Mouse (Mus musculus): ENCODE results near the gene Ccdc28b.
A peak's percentile ranks its signal among the peaks of the same experiment; 100 is the strongest.

The Ccdc28b gene

GRCm38 (mm10) chr4:129622803-129623535, 778 bp downstream of the Ccdc28b start:
- DNase-seq (ENCODE audit: low spot score) = no peak

GRCm38 (mm10) chr4:129622120-129622802, 1.5 kb downstream of the Ccdc28b start:
- DNase-seq (ENCODE audit: low spot score) = no peak

- DNase-seq (ENCODE audit: low spot score) = no peak
Measured at GRCm38 (mm10) chr4:129621283-129621841, 2.4 kb downstream of the Ccdc28b start.

GRCm38 (mm10) chr4:129620419-129621282, 3.1 kb downstream of the Ccdc28b start:
- DNase-seq (ENCODE audit: low spot score) = no peak

- peak; percentile 92 for DNase-seq (ENCODE audit: low spot score)
Measured at GRCm38 (mm10) chr4:129618786-129619691, 4.7 kb downstream of the Ccdc28b start, which contains the start of gene Iqcc. Gene Iqcc (minus strand): TSS chr4:129619099.

- no peak for DNase-seq (ENCODE audit: low spot score)
Measured at GRCm38 (mm10) chr4:129618031-129618430, 5.7 kb downstream of the Ccdc28b start.

- no peak for DNase-seq (ENCODE audit: low spot score)
Measured at GRCm38 (mm10) chr4:129617121-129617641, 6.6 kb downstream of the Ccdc28b start.

GRCm38 (mm10) chr4:129616631-129617030, 7.1 kb downstream of the Ccdc28b start:
- DNase-seq (ENCODE audit: low spot score) = no peak

- no peak for DNase-seq (ENCODE audit: low spot score)
Measured at GRCm38 (mm10) chr4:129615801-129616290, 7.9 kb downstream of the Ccdc28b start.

- DNase-seq (ENCODE audit: low spot score) = no peak
Measured at GRCm38 (mm10) chr4:129614093-129614492, 9.7 kb downstream of the Ccdc28b start, which contains the start of gene Dcdc2b. Gene Dcdc2b (minus strand): TSS chr4:129614257.

GRCm38 (mm10) chr4:129610472-129610871, 13.3 kb downstream of the Ccdc28b start:
- DNase-seq (ENCODE audit: low spot score) = no peak

GRCm38 (mm10) chr4:129610026-129610425, 13.7 kb downstream of the Ccdc28b start:
- no peak for DNase-seq (ENCODE audit: low spot score)

GRCm38 (mm10) chr4:129609139-129609631, 14.6 kb downstream of the Ccdc28b start:
- no peak for DNase-seq (ENCODE audit: low spot score)

GRCm38 (mm10) chr4:129608426-129609025, 15.2 kb downstream of the Ccdc28b start:
- DNase-seq (ENCODE audit: low spot score) = peak; percentile 71

GRCm38 (mm10) chr4:129600233-129601158, 23.3 kb downstream of the Ccdc28b start, which contains the start of the genes Eif3i and Tmem234:
Gene Eif3i (minus strand): TSS chr4:129600648.
Gene Tmem234 (plus strand): TSS chr4:129600668.
- no peak for DNase-seq (ENCODE audit: low spot score)

GRCm38 (mm10) chr4:129588865-129589264, 34.9 kb downstream of the Ccdc28b start:
- DNase-seq (ENCODE audit: low spot score) = no peak

GRCm38 (mm10) chr4:129586943-129587342, 36.8 kb downstream of the Ccdc28b start:
- DNase-seq (ENCODE audit: low spot score) = no peak

GRCm38 (mm10) chr4:129585773-129586172, 38.0 kb downstream of the Ccdc28b start:
- no peak for DNase-seq (ENCODE audit: low spot score)

Data from layer of hippocampus, adult 9-10 months (tissue).